Mouse (Mus musculus) CH12.LX (cell line): ENCODE measurements around the gene Exosc9.

Experiments used
- MAX ChIP-seq: IDR thresholded peaks from 2 replicates; pipeline ENCODE4 v1.6.1; 2011; ENCODE audit warnings: low read length, improper control_type of control experiment
- USF2 ChIP-seq: conservative IDR thresholded peaks from 2 replicates; pipeline ENCODE4 v1.6.1; 2011; ENCODE audit warnings: low read depth, low read length, improper control_type of control experiment

- TF ChIP-seq USF2 (no peak), MAX (no peak)
Observed at GRCm38 (mm10) chr3:36505809-36506735, 46.3 kb upstream of the Exosc9 start.
